8 mouse cellular contexts compared by ENCODE assay signal in genomic region chr3:136671940-136672278, GRCm38 (mm10). TPM values are rescaled to one million over a fixed set of nuclear protein-coding genes. Genes with fewer than 3 reads are reported as not detected.
DNase-seq lines count a peak whose midpoint lies in the region; ATAC-seq and TF ChIP-seq lines count a peak whose summit lies in the region.

No protein-coding gene starts in this region.

- 7% methylated on average over 5 of the region's 5 CpGs for WGBS in lung, embryonic 16.5 days
- WGBS in forebrain, embryonic 13.5 days: 8% methylated on average over 5 of the region's 5 CpGs
- 11% methylated on average over 5 of the region's 5 CpGs for WGBS in liver, embryonic 11.5 days
- 7% methylated on average over 5 of the region's 5 CpGs for WGBS in stomach, postnatal 0 days

- peak; percentile 15 for DNase-seq in adrenal gland, postnatal 25 days
- DNase-seq in adrenal gland, adult (ENCODE audit: inconsistent age in 2 of 2, low spot score in 1 of 2): no peak
- DNase-seq in lung, postnatal 36 days: no peak
- DNase-seq in liver, embryonic 11.5 days (ENCODE audit: low spot score): no peak
- peak; percentile 35 for DNase-seq in stomach, postnatal 0 days (ENCODE audit: low spot score)

- TF ChIP-seq EP300 in stomach, postnatal 0 days (optimal IDR thresholded peaks at IDR 0.05): no peak

- H3K27me3 ChIP-seq in lung, embryonic 16.5 days (ENCODE audit: control insufficient read depth, insufficient read depth, low read depth, low read length): no peaks in the 10 kb centered on the region
- no peaks in the 10 kb centered on the region for H3K27me3 ChIP-seq in forebrain, embryonic 13.5 days
- H3K27me3 ChIP-seq in liver, embryonic 11.5 days (replicated peaks; ENCODE audit: control insufficient read depth, insufficient read depth, low read length): no peaks in the 10 kb centered on the region
- no peaks in the 10 kb centered on the region for H3K27me3 ChIP-seq in stomach, postnatal 0 days (ENCODE audit: control insufficient read depth, insufficient read depth, low read length)

- H3K27ac ChIP-seq in lung, embryonic 16.5 days (ENCODE audit: low read length): peak overlapping the region; percentile 94
- peak overlapping the region; percentile 95 for H3K27ac ChIP-seq in forebrain, embryonic 13.5 days
- H3K27ac ChIP-seq in liver, embryonic 11.5 days (ENCODE audit: low read depth, low read length): no peak overlapping the region
- peak overlapping the region; percentile 97 for H3K27ac ChIP-seq in stomach, postnatal 0 days (replicated peaks)

- ATAC-seq in lung, embryonic 16.5 days (ENCODE audit: low read depth): no peak
- no peak for ATAC-seq in forebrain, embryonic 13.5 days
- ATAC-seq in liver, embryonic 11.5 days (replicated peaks; ENCODE audit: low FRiP score): no peak
- ATAC-seq in stomach, postnatal 0 days (ENCODE audit: low FRiP score, low TSS enrichment): no peak
- ATAC-seq in erythroid progenitor cell, adult 5-6 weeks (replicated peaks; ENCODE audit: low FRiP score, poor library complexity, severe bottlenecking): no peak

- no peaks in the 10 kb centered on the region for H3K36me3 ChIP-seq in lung, embryonic 16.5 days (ENCODE audit: control insufficient read depth, insufficient read depth, low read length)
- no peaks in the 10 kb centered on the region for H3K36me3 ChIP-seq in forebrain, embryonic 13.5 days (ENCODE audit: poor library complexity, severe bottlenecking)
- no peaks in the 10 kb centered on the region for H3K36me3 ChIP-seq in liver, embryonic 11.5 days (ENCODE audit: control insufficient read depth, insufficient read depth, low read length)
- H3K36me3 ChIP-seq in stomach, postnatal 0 days (ENCODE audit: control insufficient read depth, insufficient read depth, low read length): no peaks in the 10 kb centered on the region

- peak overlapping the region; percentile 88 for H3K9ac ChIP-seq in lung, embryonic 16.5 days (ENCODE audit: low read length)
- H3K9ac ChIP-seq in forebrain, embryonic 13.5 days: peak overlapping the region; percentile 92
- H3K9ac ChIP-seq in liver, embryonic 11.5 days (ENCODE audit: low read depth, low read length): peak overlapping the region; percentile 82
- H3K9ac ChIP-seq in stomach, postnatal 0 days (ENCODE audit: low read length): peak overlapping the region; percentile 87

- H3K9me3 ChIP-seq in lung, embryonic 16.5 days (ENCODE audit: control insufficient read depth, low read length): no peaks in the 10 kb centered on the region
- no peaks in the 10 kb centered on the region for H3K9me3 ChIP-seq in forebrain, embryonic 13.5 days (replicated peaks)
- H3K9me3 ChIP-seq in liver, embryonic 11.5 days (ENCODE audit: control insufficient read depth, low read length): no peaks in the 10 kb centered on the region
- no peaks in the 10 kb centered on the region for H3K9me3 ChIP-seq in stomach, postnatal 0 days (ENCODE audit: control insufficient read depth, low read length)

- H3K4me2 ChIP-seq in lung, embryonic 16.5 days (ENCODE audit: low read depth, low read length): peak overlapping the region; percentile 58
- H3K4me2 ChIP-seq in forebrain, embryonic 13.5 days: peak overlapping the region; percentile 77
- H3K4me2 ChIP-seq in liver, embryonic 11.5 days: peak overlapping the region; percentile 82
- H3K4me2 ChIP-seq in stomach, postnatal 0 days (replicated peaks; ENCODE audit: low read depth): peak overlapping the region; percentile 77

- no peak for TF ChIP-seq CTCF in stomach, postnatal 0 days (IDR thresholded peaks at IDR 0.05; ENCODE audit: low read depth)

- H3K4me3 ChIP-seq in lung, embryonic 16.5 days (ENCODE audit: low read length): peak overlapping the region; percentile 67
- peak overlapping the region; percentile 93 for H3K4me3 ChIP-seq in forebrain, embryonic 13.5 days
- H3K4me3 ChIP-seq in liver, embryonic 11.5 days (ENCODE audit: low read depth, low read length): peak overlapping the region; percentile 88
- peak overlapping the region; percentile 95 for H3K4me3 ChIP-seq in stomach, postnatal 0 days (ENCODE audit: low read depth, low read length)

- peaks cover 19% of the 10 kb centered on the region for H3K4me1 ChIP-seq in lung, embryonic 16.5 days (replicated peaks; ENCODE audit: control insufficient read depth, insufficient read depth, low read length)
- peaks cover 37% of the 10 kb centered on the region for H3K4me1 ChIP-seq in forebrain, embryonic 13.5 days
- H3K4me1 ChIP-seq in liver, embryonic 11.5 days (replicated peaks; ENCODE audit: control insufficient read depth, insufficient read depth, low read length): peaks cover 7% of the 10 kb centered on the region
- H3K4me1 ChIP-seq in stomach, postnatal 0 days (replicated peaks; ENCODE audit: control insufficient read depth, insufficient read depth): no peaks in the 10 kb centered on the region

RNA-seq across cellular contexts. Expression of gene Ppp3ca, which starts 2.0 kb away (rescaled TPM):
- total RNA-seq in adrenal gland, postnatal 25 days (2021): 68.9 and 78.4 TPM in 2 replicates
- 61.4 and 66.1 TPM in 2 replicates for polyA plus RNA-seq in lung, embryonic 16.5 days (2015; fragmentation: Nextera tagmentation; extraction: Ambion mirVana)
- polyA plus RNA-seq in forebrain, embryonic 13.5 days (2015; fragmentation: Nextera tagmentation; extraction: Ambion mirVana): 82.4 and 82.8 TPM in 2 replicates
- polyA plus RNA-seq in liver, embryonic 11.5 days (2014; fragmentation: Nextera tagmentation; extraction: Ambion mirVana): 28.7 and 30.7 TPM in 2 replicates
- 50.2 and 52.7 TPM in 2 replicates for polyA plus RNA-seq in stomach, postnatal 0 days (2015; fragmentation: Nextera tagmentation; extraction: Ambion mirVana)
- total RNA-seq in erythroid progenitor cell, adult 5-6 weeks (2015; ENCODE audit: low replicate concordance): 15.1 and 16.3 TPM in 2 replicates
- total RNA-seq in erythroid progenitor cell, adult 5-6 weeks (2017; ENCODE audit: low replicate concordance): 9.8 and 11.8 TPM in 2 replicates

Comparison
In these comparisons a context has a peak if more than half of its experiments do, and no peak if none do; other contexts are left out.
1. DNase-seq: peak in adrenal gland, postnatal 25 days (single experiment) and stomach, postnatal 0 days (single experiment); none in adrenal gland, adult (0 of 2), lung, postnatal 36 days (single experiment) and liver, embryonic 11.5 days (single experiment).
2. Peak in every context shown above with its lines, with median percentiles within 50 percentile points of each other: H3K4me2 ChIP-seq, H3K4me3 ChIP-seq and H3K9ac ChIP-seq.